Mouse (Mus musculus) liver, embryonic 14.5 days (tissue): ENCODE measurements around the gene Syt9.

Source experiments
- CTCF ChIP-seq: IDR thresholded peaks from 2 replicates; pipeline ENCODE4 v1.5.1; 2016; ENCODE audit warnings: antibody characterized with exemption, low read depth, control low read depth
- EP300 ChIP-seq: IDR thresholded peaks from 2 replicates; pipeline ENCODE4 v1.6.1; 2016; ENCODE audit warnings: antibody characterized with exemption, low read depth

GRCm38 (mm10) chr7:107465081-107465480 lies 94.6 kb downstream of the Syt9 start:
- TF ChIP-seq CTCF (no peak), EP300 (no peak)
